Mouse (Mus musculus) limb, embryonic 13.5 days (tissue): ENCODE data around the gene Lrrc4b. TPM values are rescaled to one million over a fixed set of nuclear protein-coding genes. Genes with fewer than 3 reads are reported as not detected.
A peak's percentile ranks its signal among the peaks of the same experiment; 100 is the strongest.

Experiments used
- ATAC-seq: fragments of 200-750 bp; cut with Nextera tagmentation; 2 replicates; pipeline ENCODE4 v1.8.0; 2017; ENCODE audit warnings: low read depth, moderate number of reproducible peaks, moderate TSS enrichment; ENCODE audit not compliant: low FRiP score
- H3K27ac ChIP-seq: fragments of 300-500 bp; sonication (generic); 2 replicates; pipeline ENCODE4 v1.5.1; 2015; ENCODE audit warnings: inconsistent platforms, mild to moderate bottlenecking, moderate library complexity
- H3K27me3 ChIP-seq: fragments of 300-500 bp; sonication (generic); 2 replicates; pipeline ENCODE4 v1.6.1; 2015; ENCODE audit warnings: mild to moderate bottlenecking, inconsistent platforms
- H3K36me3 ChIP-seq: fragments of 300-500 bp; sonication (generic); 2 replicates; pipeline ENCODE4 v1.6.1; 2015; ENCODE audit warnings: inconsistent platforms, mild to moderate bottlenecking, moderate library complexity
- H3K4me1 ChIP-seq: fragments of 300-500 bp; sonication (generic); 2 replicates; pipeline ENCODE4 v1.6.1; 2015; ENCODE audit warnings: inconsistent platforms
- H3K4me2 ChIP-seq: fragments of 300-500 bp; sonication (generic); replicated peaks from 2 replicates; pipeline ENCODE4 v1.6.1; 2015; ENCODE audit warnings: inconsistent platforms, mild to moderate bottlenecking, moderate library complexity
- H3K4me3 ChIP-seq: fragments of 300-500 bp; sonication (generic); 2 replicates; pipeline ENCODE4 v1.5.1; 2015; ENCODE audit warnings: moderate library complexity, mild to moderate bottlenecking, inconsistent platforms
- H3K9ac ChIP-seq: fragments of 300-500 bp; sonication (generic); 2 replicates; pipeline ENCODE4 v1.6.1; 2015; ENCODE audit warnings: mild to moderate bottlenecking, inconsistent platforms
- H3K9me3 ChIP-seq: fragments of 300-500 bp; sonication (generic); 2 replicates; pipeline ENCODE4 v1.6.1; 2016; ENCODE audit warnings: inconsistent platforms
- WGBS: fragments of 180-500 bp; shearing (Covaris S2); methylation state at CpG from one replicate; pipeline ENCODE4 v1.1.7; 2015; 5-methylcytosine and 5-hydroxymethylcytosine counted together
- microRNA-seq: library from miRNA; unstranded; fragments of <30 nt; microRNA quantifications from one replicate; pipeline ENCODE4, GENCODE M21; 2016
- polyA plus RNA-seq: library from polyadenylated mRNA; unstranded; fragments of >200 nt; fragmentation: Nextera tagmentation; extraction: Ambion mirVana; gene quantifications from 2 replicates; pipeline ENCODE4 v1.2.1, GENCODE M21; 2015

Lrrc4b gene
- polyA plus RNA-seq, 1 experiment from 2014 or later, result 1.2 TPM

DNA sequence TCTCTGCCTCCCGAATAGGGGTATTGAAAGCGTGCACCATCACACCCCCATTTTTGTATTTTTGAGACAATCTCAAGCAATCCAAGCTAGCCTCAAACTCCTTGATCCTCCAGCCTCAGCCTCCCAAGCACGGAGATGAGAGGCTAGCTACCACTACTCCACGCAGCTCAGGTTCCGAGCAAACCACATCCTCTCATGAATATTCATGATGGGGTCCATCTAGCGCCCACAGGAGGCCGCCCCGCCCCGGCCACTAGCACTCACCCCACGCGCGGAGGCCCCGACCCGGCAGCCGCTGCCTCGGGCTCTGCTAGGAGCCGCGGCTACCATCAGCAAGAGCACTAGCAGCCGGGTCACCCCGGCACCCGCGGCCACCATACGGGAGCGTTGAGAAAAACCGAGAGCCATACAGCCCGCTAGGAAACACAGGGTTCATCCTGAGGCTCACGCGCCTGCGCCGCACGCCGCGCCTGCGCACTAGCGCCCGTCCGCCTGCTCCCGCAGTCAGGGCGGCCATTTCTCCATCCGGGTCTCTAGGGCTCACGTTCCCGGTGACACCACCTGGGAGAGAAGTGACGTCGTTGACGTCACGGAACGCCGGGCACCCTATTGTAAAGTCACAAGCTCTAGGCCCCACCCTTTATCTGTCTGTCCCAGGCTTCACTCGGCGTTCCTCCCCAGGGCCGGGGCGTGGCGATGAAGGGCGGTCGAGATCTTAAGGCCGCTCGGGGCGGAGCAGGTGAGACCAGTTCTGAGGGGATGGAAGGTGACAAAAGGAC is 67.4 kb downstream of the Lrrc4b start, which contains the start of the genes Emc10 and Fam71e1:
Gene Emc10, minus strand, starts transcription at position 538 of the 779 bp plus-strand sequence.
Gene Fam71e1, plus strand, starts transcription at position 590 of the 779 bp plus-strand sequence.
- Histone ChIP-seq H3K27me3 (peaks cover 13% of the 10 kb centered on the region; the same call in 1 of the 2 replicates), H3K27ac (peak within 1 kb of the TSS; percentile 95), H3K9ac (peak within 1 kb of the TSS; percentile 89), H3K4me3 (peak within 1 kb of the TSS; percentile 76), H3K9me3 (no peaks in the 10 kb centered on the region), H3K4me1 (peaks cover 23% of the 10 kb centered on the region), H3K36me3 (peaks cover 35% of the 10 kb centered on the region), H3K4me2 (peak within 1 kb of the TSS; percentile 82)
- WGBS, result under 1% methylated on average over 58 of the region's 58 CpGs
- peak; percentile 96 for ATAC-seq

DNA sequence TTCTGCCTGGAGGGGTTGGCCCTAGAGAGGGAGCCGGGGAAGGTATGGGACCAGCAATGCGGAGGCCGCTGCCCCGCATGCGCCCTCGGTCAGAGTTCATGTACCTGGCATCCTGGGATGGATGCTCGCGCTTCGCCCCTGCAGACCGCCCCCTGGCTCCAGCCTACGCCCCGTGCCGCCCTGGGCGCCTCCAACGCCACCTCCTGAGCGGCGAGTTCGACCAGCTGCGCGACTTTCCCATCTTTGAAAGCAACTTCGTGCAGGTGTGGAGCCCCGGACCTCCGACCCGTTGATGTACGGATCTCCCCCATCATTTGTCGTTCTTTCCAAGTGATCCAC is 67.9 kb downstream of the Lrrc4b start:
- Histone ChIP-seq H3K27me3 (peaks cover 13% of the 10 kb centered on the region; the same call in 1 of the 2 replicates), H3K9ac (peak overlapping the region; percentile 89), H3K4me3 (peak overlapping the region; percentile 76), H3K36me3 (peaks cover 30% of the 10 kb centered on the region), H3K4me1 (peaks cover 23% of the 10 kb centered on the region), H3K9me3 (no peaks in the 10 kb centered on the region), H3K27ac (peak overlapping the region; percentile 83), H3K4me2 (peak overlapping the region; percentile 82)
- ATAC-seq, result no peak
- WGBS, result 0% methylated on average over 26 of the region's 26 CpGs

DNA sequence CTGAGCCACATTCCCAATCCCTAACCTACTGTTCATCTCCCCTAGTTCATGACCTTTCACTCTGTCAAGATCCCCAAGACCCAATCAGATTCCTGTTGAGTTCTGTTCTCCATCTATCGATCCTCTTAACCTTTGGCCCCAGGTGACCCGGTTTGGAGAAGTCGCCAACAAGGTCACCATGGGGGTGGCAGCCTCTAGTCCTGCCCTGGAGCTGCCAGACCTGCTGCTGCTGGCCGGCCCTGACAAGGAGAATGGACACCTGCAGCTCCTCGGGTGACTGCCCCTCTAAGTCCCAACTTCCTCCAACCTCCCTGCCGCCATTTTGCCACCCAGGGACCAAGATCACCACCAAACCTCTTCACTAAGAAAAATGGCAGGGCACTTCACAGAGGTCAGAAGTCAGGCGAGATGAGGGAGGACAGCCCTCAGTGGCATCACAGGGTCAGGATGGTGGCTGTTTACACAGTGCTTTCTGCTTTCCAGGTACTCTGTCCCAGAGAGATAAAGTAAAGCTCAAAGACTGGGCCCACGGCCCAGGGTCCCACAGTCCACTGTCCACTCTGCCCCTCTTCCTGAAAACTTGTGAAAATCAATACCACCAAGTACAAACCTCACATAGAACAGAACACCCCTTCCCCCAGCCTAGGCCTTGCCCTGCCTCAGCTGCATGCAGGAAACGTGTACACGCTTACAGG is 68.7 kb downstream of the Lrrc4b start:
- ATAC-seq, result no peak
- Histone ChIP-seq H3K9ac (peak overlapping the region; percentile 89; the same call in 1 of the 2 replicates), H3K4me3 (peak overlapping the region; percentile 76), H3K4me1 (peaks cover 23% of the 10 kb centered on the region), H3K27ac (no peak overlapping the region; the same call in 1 of the 2 replicates), H3K4me2 (peak overlapping the region; percentile 82), H3K36me3 (peaks cover 22% of the 10 kb centered on the region), H3K27me3 (peaks cover 13% of the 10 kb centered on the region; the same call in 1 of the 2 replicates), H3K9me3 (no peaks in the 10 kb centered on the region)
- WGBS, result 83% methylated on average over 10 of the region's 10 CpGs

DNA sequence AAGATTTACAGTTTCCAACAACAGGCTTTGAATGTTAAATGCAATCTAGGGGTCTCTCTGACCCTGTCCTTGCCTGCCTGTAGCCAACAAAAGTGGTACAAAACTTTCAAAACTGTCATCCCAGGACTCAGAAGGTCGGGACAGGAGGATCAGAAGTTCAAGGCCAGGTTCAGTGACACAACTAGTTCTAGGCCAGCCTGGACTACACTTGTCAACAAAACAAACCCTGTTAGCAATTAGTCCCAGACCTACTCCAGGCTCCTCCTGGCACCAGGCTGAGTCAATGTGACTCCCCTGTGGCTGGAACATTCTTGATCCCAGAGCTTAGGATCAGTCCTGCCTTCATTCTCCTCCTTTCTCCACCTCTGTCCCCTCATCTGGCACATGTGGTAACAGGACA is 70.1 kb downstream of the Lrrc4b start:
- WGBS, result 74% methylated on average over 1 of the region's 1 CpGs

DNA sequence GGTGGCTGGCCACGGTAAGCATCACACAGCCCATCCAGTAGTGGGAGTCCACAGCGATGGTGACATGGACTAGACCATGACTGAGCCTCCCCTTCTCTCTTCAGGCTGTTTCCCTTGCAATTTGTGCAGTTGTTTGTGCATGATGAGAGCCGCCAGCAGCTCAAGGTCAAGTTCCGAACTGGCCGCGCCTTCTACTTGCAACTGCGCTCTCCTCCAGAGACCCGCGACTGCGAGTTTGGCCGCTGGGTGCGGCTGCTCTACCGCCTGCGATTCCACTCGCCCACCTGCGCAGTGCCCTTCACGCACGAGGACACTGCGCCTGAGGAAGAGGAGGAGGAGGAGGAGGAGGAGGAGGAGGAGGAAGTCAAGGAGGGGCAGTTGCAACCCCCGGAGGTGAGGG is 71.2 kb downstream of the Lrrc4b start:
- no peak for ATAC-seq

More for the DNA sequence above, 70.1 kb downstream of the Lrrc4b start:
- Histone ChIP-seq H3K4me3 (no peak overlapping the region), H3K9ac (no peak overlapping the region), H3K4me1 (peaks cover 23% of the 10 kb centered on the region), H3K9me3 (no peaks in the 10 kb centered on the region), H3K27ac (no peak overlapping the region), H3K4me2 (no peak overlapping the region), H3K36me3 (peaks cover 8% of the 10 kb centered on the region; the same call in 1 of the 2 replicates), H3K27me3 (peaks cover 13% of the 10 kb centered on the region; the same call in 1 of the 2 replicates)
- no peak for ATAC-seq

DNA sequence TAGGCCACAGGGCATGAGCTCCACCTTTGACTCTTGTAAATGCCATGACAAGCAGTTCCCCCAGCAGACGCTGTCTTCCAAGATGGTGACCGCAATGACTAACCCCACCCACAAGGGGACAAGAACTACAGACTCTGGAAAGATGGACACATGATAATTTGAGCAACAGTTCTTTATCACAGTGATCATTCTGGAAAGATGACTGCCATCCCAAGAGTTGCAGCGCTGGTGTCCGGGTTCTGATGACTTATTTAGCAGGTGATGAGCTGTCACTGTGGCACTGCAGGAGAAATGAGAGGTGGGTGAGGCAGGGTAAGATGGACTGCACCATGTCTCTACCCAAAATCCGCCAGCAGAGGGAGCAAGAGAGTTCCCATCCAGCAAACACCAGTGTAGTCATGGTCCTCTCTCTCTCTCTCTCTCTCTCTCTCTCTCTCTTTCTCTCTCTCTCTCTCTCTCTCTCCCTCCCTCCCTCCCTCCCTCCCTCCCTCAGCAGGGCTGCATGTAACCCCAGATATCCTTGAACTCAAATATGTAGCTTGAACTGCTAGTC is 72.8 kb downstream of the Lrrc4b start:
- peaks cover 6% of the 10 kb centered on the region for H3K4me1 ChIP-seq
- no peak overlapping the region for H3K9ac ChIP-seq
- no peak overlapping the region for H3K4me3 ChIP-seq
- H3K4me2 ChIP-seq, result no peak overlapping the region
- ATAC-seq, result 0 out of 2 replicates have a peak, but pooled peaks have one; percentile 25
- WGBS, result 36% methylated on average over 5 of the region's 5 CpGs
- 0 out of 2 replicates have a peak, but pooled peaks cover 3% of the 10 kb centered on the region for H3K36me3 ChIP-seq
- H3K27me3 ChIP-seq, result peaks cover 13% of the 10 kb centered on the region; the same call in 1 of the 2 replicates
- no peak overlapping the region for H3K27ac ChIP-seq
- no peaks in the 10 kb centered on the region; the same call in 1 of the 2 replicates for H3K9me3 ChIP-seq

More for the DNA sequence above, 71.2 kb downstream of the Lrrc4b start:
- no peak overlapping the region for H3K4me2 ChIP-seq
- H3K9ac ChIP-seq, result no peak overlapping the region
- no peaks in the 10 kb centered on the region; the same call in 1 of the 2 replicates for H3K9me3 ChIP-seq
- H3K27me3 ChIP-seq, result peaks cover 13% of the 10 kb centered on the region; the same call in 1 of the 2 replicates
- WGBS, result 62% methylated on average over 20 of the region's 20 CpGs
- H3K4me1 ChIP-seq, result peaks cover 14% of the 10 kb centered on the region
- 0 out of 2 replicates have a peak, but pooled peaks cover 3% of the 10 kb centered on the region for H3K36me3 ChIP-seq
- no peak overlapping the region for H3K4me3 ChIP-seq
- H3K27ac ChIP-seq, result no peak overlapping the region

DNA sequence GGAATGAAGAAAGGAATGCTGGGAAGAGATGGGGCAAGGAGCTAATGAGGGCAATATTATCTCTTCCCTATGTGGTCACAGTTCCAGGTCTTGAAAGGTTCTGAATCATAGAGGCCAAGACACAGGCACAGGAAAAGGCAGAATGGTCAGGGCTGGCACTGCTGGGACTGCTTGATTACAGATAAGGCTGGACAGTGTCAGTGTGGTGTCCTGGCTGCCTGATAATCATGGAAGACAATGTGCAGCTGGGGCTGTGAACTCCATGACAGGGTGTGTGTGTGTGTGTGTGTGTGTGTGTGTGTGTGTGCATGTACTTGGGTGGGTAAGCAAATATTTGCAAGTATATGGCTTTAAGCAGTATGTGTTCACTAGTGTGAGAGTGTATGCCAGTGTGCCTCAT is 78.7 kb downstream of the Lrrc4b start:
- Histone ChIP-seq H3K36me3 (no peaks in the 10 kb centered on the region), H3K27ac (no peak overlapping the region), H3K4me1 (no peaks in the 10 kb centered on the region), H3K9ac (no peak overlapping the region), H3K4me2 (no peak overlapping the region), H3K9me3 (peaks cover 1% of the 10 kb centered on the region; the same call in 1 of the 2 replicates), H3K27me3 (peaks cover 23% of the 10 kb centered on the region), H3K4me3 (no peak overlapping the region)
- no peak for ATAC-seq

Small RNA genes within 50 kb of the gene (microRNA-seq; reads per million reads assigned to microRNA genes)
- not detected for gene Mir7052

Other genes starting within 250 kb of the Lrrc4b start
- not detected in 2 replicates for gene Klk1b24, start 240.8 kb upstream of the Lrrc4b start, polyA plus RNA-seq
- gene Klk1b3, start 230.8 kb upstream of the Lrrc4b start, polyA plus RNA-seq, result not detected in 2 replicates
- not detected in 2 replicates for gene Klk1b4, start 221.6 kb upstream of the Lrrc4b start, polyA plus RNA-seq
- not detected in 2 replicates for gene Klk1b5, start 213.1 kb upstream of the Lrrc4b start, polyA plus RNA-seq
- gene Klk1, start 203.7 kb upstream of the Lrrc4b start, polyA plus RNA-seq, result not detected in 2 replicates
- 0.17 TPM in 1 of 2 replicates, not detected in the other for gene Gm36864, start 192.8 kb upstream of the Lrrc4b start, polyA plus RNA-seq
- 0.78 and 0.94 TPM in 2 replicates for gene 1700028J19Rik, start 182.3 kb upstream of the Lrrc4b start, polyA plus RNA-seq
- 222 and 224 TPM in 2 replicates for gene 2410002F23Rik, start 182.3 kb upstream of the Lrrc4b start, polyA plus RNA-seq
- gene Acp4, start 171.6 kb upstream of the Lrrc4b start, polyA plus RNA-seq, result 0.14 TPM in 1 of 2 replicates, not detected in the other
- gene Gm15517, start 167.6 kb upstream of the Lrrc4b start, polyA plus RNA-seq, result 1.2 TPM in 1 of 2 replicates, not detected in the other
- 5.6 and 6.3 TPM in 2 replicates for gene Clec11a, start 122.1 kb upstream of the Lrrc4b start, polyA plus RNA-seq
- gene Shank1, start 118.8 kb upstream of the Lrrc4b start, polyA plus RNA-seq, result 3.1 and 3.3 TPM in 2 replicates
- gene Syt3, start 44.9 kb upstream of the Lrrc4b start, polyA plus RNA-seq, result 3.5 and 4.0 TPM in 2 replicates
- 1.1 TPM in 2 replicates for gene 1700008O03Rik, start 43.2 kb upstream of the Lrrc4b start, polyA plus RNA-seq
- gene Aspdh, start 36.4 kb downstream of the Lrrc4b start, polyA plus RNA-seq, result 0.36 TPM in 1 of 2 replicates, not detected in the other
- 87.7 and 91.3 TPM in 2 replicates for gene Josd2, start 39.0 kb downstream of the Lrrc4b start, polyA plus RNA-seq
- gene Emc10, start 67.5 kb downstream of the Lrrc4b start, polyA plus RNA-seq, result 104 and 106 TPM in 2 replicates
- gene Fam71e1, start 67.6 kb downstream of the Lrrc4b start, polyA plus RNA-seq, result 22.4 and 22.9 TPM in 2 replicates
- gene Mybpc2, start 95.6 kb downstream of the Lrrc4b start, polyA plus RNA-seq, result 0.08 and 0.10 TPM in 2 replicates
- 0.19 and 0.25 TPM in 2 replicates for gene Spib, start 103.1 kb downstream of the Lrrc4b start, polyA plus RNA-seq
- gene Pold1, start 119.8 kb downstream of the Lrrc4b start, polyA plus RNA-seq, result 101 and 105 TPM in 2 replicates
- gene Nr1h2, start 124.9 kb downstream of the Lrrc4b start, polyA plus RNA-seq, result 70.5 and 72.4 TPM in 2 replicates
- gene Napsa, start 143.4 kb downstream of the Lrrc4b start, polyA plus RNA-seq, result 1.0 and 1.3 TPM in 2 replicates
- gene Kcnc3, start 161.6 kb downstream of the Lrrc4b start, polyA plus RNA-seq, result 0.43 and 0.51 TPM in 2 replicates
- 1.8 and 4.0 TPM in 2 replicates for gene Myh14, start 241.8 kb downstream of the Lrrc4b start, polyA plus RNA-seq